Mouse (Mus musculus): ENCODE measurements around the gene Nmur1.

- TF ChIP-seq CTCF (IDR thresholded peaks at IDR 0.05; ENCODE audit: low read depth, low read length) (no peak), POLR2A (IDR thresholded peaks at IDR 0.05; ENCODE audit: borderline replicate concordance, low read depth, low read length) (no peak)
Observed at GRCm38 (mm10) chr1:86399322-86399721, 26.7 kb downstream of the Nmur1 start.
